Mouse (Mus musculus) megakaryocyte, embryonic 14.5 days (primary cell): ENCODE results near the gene Gmds.

ENCODE experiments used
- FLI1 ChIP-seq: IDR thresholded peaks from 2 replicates; pipeline ENCODE4 v1.6.1; 2012; ENCODE audit warnings: low read length, inconsistent platforms, mixed read lengths
- GATA1 ChIP-seq: IDR thresholded peaks from 3 replicates; pipeline ENCODE4 v1.6.1; 2012; ENCODE audit warnings: mixed read lengths, low read length, inconsistent platforms, borderline replicate concordance

GRCm38 (mm10) chr13:32370751-32371150 lies 32.2 kb upstream of the Gmds start:
- no peak for TF ChIP-seq GATA1
- TF ChIP-seq FLI1: no peak
